Mouse (Mus musculus): ENCODE data around the gene Dnah5.
A peak's percentile ranks its signal among the peaks of the same experiment; 100 is the strongest.

Gene Dnah5

DNA sequence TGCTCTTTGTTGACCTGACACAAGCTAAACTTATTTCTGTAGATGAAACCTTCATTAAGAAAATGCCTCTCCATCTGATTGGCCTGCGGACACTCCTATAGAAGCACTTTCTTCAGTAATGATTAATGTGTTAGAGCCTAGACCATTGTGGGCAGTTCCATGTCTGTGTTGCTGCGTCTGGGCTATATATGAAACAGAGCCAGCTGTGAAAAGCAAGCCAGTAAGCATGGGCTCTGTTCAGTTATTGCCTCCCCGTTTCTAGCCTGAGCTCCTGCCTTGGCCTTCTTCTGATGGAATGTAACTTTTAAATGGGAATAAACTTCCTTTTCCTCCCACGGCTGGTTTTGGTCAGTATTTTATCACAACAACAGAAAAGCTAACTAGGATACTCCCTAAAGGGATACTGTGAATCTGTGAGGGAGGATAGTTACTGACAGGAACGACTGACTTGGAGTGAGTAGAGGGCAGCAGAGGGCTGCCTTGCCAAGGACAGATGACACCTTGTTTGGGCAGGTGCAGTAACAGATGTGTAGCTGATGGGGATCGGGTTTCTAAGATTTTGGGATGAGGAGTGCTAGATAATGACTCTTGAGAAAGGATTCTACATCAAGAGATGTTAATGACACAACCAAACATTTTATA, 270.3 kb downstream of the Dnah5 start:
- no peak for DNase-seq

DNA sequence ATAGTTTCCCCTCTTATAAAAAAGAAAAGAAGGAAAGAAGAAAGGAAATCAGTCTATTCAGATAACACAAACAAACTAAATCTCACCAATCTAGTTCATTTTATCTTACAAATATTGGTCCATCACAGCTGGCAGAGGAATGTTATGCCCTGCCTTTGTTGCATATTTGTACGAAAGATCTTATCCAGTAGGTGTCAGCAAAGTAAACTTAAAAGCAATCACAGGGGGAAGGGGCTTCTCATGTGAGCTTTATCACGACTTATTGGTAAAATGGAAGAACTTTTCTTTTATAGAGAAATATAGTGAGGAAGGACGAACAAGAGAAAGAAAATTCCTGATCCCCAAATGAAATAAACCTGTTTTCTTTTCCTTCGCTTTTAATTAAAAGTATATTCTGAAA, 299.3 kb downstream of the Dnah5 start:
- no peak for DNase-seq

DNA sequence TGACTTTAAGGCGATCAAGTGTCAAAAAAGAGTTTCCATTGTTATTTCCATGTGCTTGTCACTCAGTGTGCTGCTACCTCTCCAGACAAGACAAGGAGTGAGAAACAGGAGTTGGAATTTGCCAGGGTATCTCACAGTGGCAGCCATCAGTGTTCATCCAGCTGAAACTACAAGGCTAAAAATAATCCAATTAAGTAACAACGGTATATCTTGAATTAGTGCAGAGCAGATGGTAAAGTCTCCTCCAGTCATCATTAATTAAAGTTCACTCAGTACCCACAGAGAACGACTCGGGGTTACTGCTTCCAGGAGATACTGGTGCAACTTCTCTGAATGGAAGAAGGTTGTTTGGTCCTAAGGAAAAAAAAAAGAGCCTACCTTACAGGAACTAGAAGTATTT, 311.6 kb downstream of the Dnah5 start:
- DNase-seq: peak in 1 of 2 experiments; percentile 20

Data from cerebellum, postnatal 14 days (tissue).